ENCODE assay signal across 7 mouse cellular contexts in the genomic region with DNA sequence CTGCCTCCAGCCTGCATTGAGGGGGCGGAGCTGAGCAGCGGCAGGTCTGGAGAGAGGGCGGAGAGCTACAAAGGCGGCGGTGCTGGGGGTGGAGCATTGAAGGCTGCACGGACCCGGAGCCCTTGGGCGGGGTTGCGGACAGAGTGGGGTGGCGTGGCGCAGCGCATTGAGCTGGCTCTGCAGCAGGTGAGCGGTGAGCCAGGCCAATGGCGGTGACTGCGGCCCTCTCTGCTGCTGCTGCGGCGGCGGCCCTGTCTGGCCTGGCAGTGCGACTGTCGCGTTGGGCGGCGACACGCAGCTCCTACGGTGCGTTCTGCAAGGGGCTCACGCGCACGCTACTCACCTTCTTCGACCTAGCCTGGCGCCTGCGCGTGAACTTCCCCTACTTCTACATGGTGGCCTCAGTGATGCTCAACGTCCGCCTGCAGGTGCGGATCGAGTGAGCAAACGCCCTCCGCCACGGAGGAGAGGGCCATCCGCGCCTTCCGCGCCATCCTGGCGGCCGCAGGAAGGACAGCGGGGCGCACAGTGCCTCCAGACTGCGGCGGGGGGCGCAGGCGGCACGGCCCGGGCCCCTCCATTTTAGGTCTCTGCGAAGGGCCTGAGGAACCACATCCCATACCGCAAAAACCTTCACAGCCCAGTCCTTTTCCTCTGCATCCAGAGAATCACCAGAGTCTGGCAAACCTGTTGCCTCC. TPM values are rescaled to one million over a fixed set of nuclear protein-coding genes. Genes with fewer than 3 reads are reported as not detected.
DNase-seq lines count a peak whose midpoint lies in the region; ATAC-seq lines count a peak whose summit lies in the region.
"Not testable (repeated sequence)": the region's sequence is repeated elsewhere in the genome, so short reads cannot be mapped to it uniquely, and the experiment has no call there.

Gene Smim10l2a (plus strand): TSS at position 156 of the 698 bp plus-strand sequence.

- H3K27me3 ChIP-seq in embryonic facial prominence, embryonic 11.5 days (ENCODE audit: control insufficient read depth, insufficient read depth, low read length); heart, embryonic 12.5 days (replicated peaks); limb, embryonic 11.5 days (ENCODE audit: control insufficient read depth, insufficient read depth, low read length); midbrain, embryonic 10.5 days (ENCODE audit: low read depth, poor library complexity, severe bottlenecking): not testable (repeated sequence)

- 12% methylated on average over 44 of the region's 56 CpGs for WGBS in embryonic facial prominence, embryonic 11.5 days
- WGBS in heart, embryonic 12.5 days: 8% methylated on average over 36 of the region's 56 CpGs
- WGBS in limb, embryonic 11.5 days: 15% methylated on average over 42 of the region's 56 CpGs
- 20% methylated on average over 53 of the region's 56 CpGs for WGBS in midbrain, embryonic 10.5 days

- not testable (repeated sequence) for H3K36me3 ChIP-seq in embryonic facial prominence, embryonic 11.5 days (replicated peaks; ENCODE audit: control insufficient read depth, insufficient read depth, low read depth, low read length); heart, embryonic 12.5 days; limb, embryonic 11.5 days (ENCODE audit: control insufficient read depth, insufficient read depth, low read length); midbrain, embryonic 10.5 days

- DNase-seq in adrenal gland, postnatal 36 days: peak; percentile 63 to 69
- peak; percentile 63 for DNase-seq in embryonic facial prominence, embryonic 11.5 days (ENCODE audit: low spot score)
- DNase-seq in kidney, adult 9 months: peak; percentile 73
- DNase-seq in limb, embryonic 11.5 days (ENCODE audit: low spot score): peak; percentile 69
- DNase-seq in midbrain, embryonic 10.5 days (ENCODE audit: low spot score): peak; percentile 43
- peak; percentile 35 for DNase-seq in right cerebral cortex, postnatal 4 days

- peak; percentile 88 for ATAC-seq in embryonic facial prominence, embryonic 11.5 days (replicated peaks; ENCODE audit: insufficient number of reproducible peaks, low FRiP score, low TSS enrichment, low read depth)
- ATAC-seq in heart, embryonic 12.5 days (ENCODE audit: insufficient number of reproducible peaks, low FRiP score): 0 out of 2 replicates have a peak, but pooled peaks have one; percentile 63
- ATAC-seq in limb, embryonic 11.5 days (ENCODE audit: insufficient number of reproducible peaks, low FRiP score, low TSS enrichment, low read depth): peak; percentile 90

- H3K4me1 ChIP-seq in embryonic facial prominence, embryonic 11.5 days (ENCODE audit: control insufficient read depth, insufficient read depth, low read length); heart, embryonic 12.5 days (replicated peaks); limb, embryonic 11.5 days (ENCODE audit: control insufficient read depth, insufficient read depth, low read length); midbrain, embryonic 10.5 days: not testable (repeated sequence)

- H3K27ac ChIP-seq in embryonic facial prominence, embryonic 11.5 days (replicated peaks; ENCODE audit: low read depth, low read length); heart, embryonic 12.5 days (ENCODE audit: poor library complexity, severe bottlenecking); limb, embryonic 11.5 days (replicated peaks; ENCODE audit: low read depth, low read length): not testable (repeated sequence)
- peak within 1 kb of the TSS; percentile 68 for H3K27ac ChIP-seq in midbrain, embryonic 10.5 days (replicated peaks)

- H3K4me3 ChIP-seq in embryonic facial prominence, embryonic 11.5 days (ENCODE audit: low read depth, low read length): peak within 1 kb of the TSS; percentile 41
- H3K4me3 ChIP-seq in heart, embryonic 12.5 days: peak within 1 kb of the TSS; percentile 58
- H3K4me3 ChIP-seq in limb, embryonic 11.5 days (ENCODE audit: low read depth, low read length): peak within 1 kb of the TSS; percentile 40
- peak within 1 kb of the TSS; percentile 59 for H3K4me3 ChIP-seq in midbrain, embryonic 10.5 days

- peak within 1 kb of the TSS; percentile 57 for H3K4me2 ChIP-seq in embryonic facial prominence, embryonic 11.5 days (ENCODE audit: low read depth, low read length)
- peak within 1 kb of the TSS; percentile 72 for H3K4me2 ChIP-seq in heart, embryonic 12.5 days
- H3K4me2 ChIP-seq in limb, embryonic 11.5 days (ENCODE audit: low read depth, severe bottlenecking): peak within 1 kb of the TSS; percentile 43

- not testable (repeated sequence) for H3K9me3 ChIP-seq in embryonic facial prominence, embryonic 11.5 days (replicated peaks; ENCODE audit: control insufficient read depth, low read length); heart, embryonic 12.5 days (replicated peaks); limb, embryonic 11.5 days (ENCODE audit: control insufficient read depth, low read length); midbrain, embryonic 10.5 days (replicated peaks)

- peak within 1 kb of the TSS; percentile 47 for H3K9ac ChIP-seq in embryonic facial prominence, embryonic 11.5 days (replicated peaks; ENCODE audit: low read length)
- peak within 1 kb of the TSS; percentile 65 for H3K9ac ChIP-seq in heart, embryonic 12.5 days
- peak within 1 kb of the TSS; percentile 37; the same call in 1 of the 2 replicates for H3K9ac ChIP-seq in limb, embryonic 11.5 days (ENCODE audit: low read length)

RNA-seq across cellular contexts. Expression of gene Smim10l2a, which starts in this region (rescaled TPM):
- total RNA-seq in adrenal gland, postnatal 36 days (2021): under 1 TPM; 0.40 to 0.83 TPM
- polyA plus RNA-seq in embryonic facial prominence, embryonic 11.5 days (2014; fragmentation: Nextera tagmentation; extraction: Ambion mirVana): 5.9 and 6.5 TPM in 2 replicates
- 3.6 and 3.7 TPM in 2 replicates for polyA plus RNA-seq in heart, embryonic 12.5 days (2016; fragmentation: Nextera tagmentation; extraction: Ambion mirVana)
- 8.5 and 8.8 TPM in 2 replicates for polyA plus RNA-seq in limb, embryonic 11.5 days (2014; fragmentation: Nextera tagmentation; extraction: Ambion mirVana)
- polyA plus RNA-seq in midbrain, embryonic 10.5 days (2016; fragmentation: Nextera tagmentation; extraction: Ambion mirVana): 3.3 and 4.4 TPM in 2 replicates

Comparison
In these comparisons a context has a peak if more than half of its experiments do, and no peak if none do; other contexts are left out.
1. Peak in DNase-seq in adrenal gland, postnatal 36 days; RNA of the gene not detected or under 1 TPM.